In the genomic region with DNA sequence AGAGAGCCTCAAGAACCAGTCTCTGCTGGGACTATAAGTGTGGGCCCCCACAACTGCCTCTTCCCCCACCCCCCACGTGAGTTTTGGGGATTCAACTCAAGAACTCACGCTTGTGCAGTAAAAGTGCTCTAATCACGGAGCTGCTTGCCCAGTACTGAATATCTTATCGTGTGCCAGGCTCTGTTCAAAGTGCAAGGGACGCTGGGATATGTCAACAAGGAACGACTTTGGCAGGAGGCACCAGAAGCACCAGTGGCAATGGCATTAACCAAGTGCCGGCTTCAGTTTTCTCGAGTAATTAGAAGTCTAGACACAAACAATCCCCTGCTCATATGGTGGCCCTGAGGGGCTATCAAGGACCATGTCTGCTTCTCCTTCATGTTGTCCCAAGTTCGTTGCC, we compare ENCODE assay signal across 14 mouse cellular contexts.
A peak's percentile ranks its signal among the peaks of the same experiment; 100 is the strongest.
DNase-seq lines count a peak whose midpoint lies in the region; ATAC-seq lines count a peak whose summit lies in the region.
"Had no signal": no experiment of that assay in that cellular context is flagged by ENCODE, and none has a peak within 500 bp of the region (broad histone marks: within the 10 kb centered on the region; RNA-seq: fewer than 3 reads in every experiment).

No protein-coding gene starts in this region.

- 42% methylated on average over 9 of the region's 9 CpGs for WGBS in heart, embryonic 11.5 days (ENCODE audit: insufficient replicate concordance)
- 56% methylated on average over 9 of the region's 9 CpGs for WGBS in stomach, embryonic 15.5 days

- DNase-seq in heart, adult 8-10 months (ENCODE audit: low spot score): peak; percentile 17
- DNase-seq in heart, postnatal 4 days: peak; percentile 20
- DNase-seq in kidney, postnatal 36 days: peak; percentile 49 to 61
- DNase-seq in adrenal gland, adult (ENCODE audit: inconsistent age in 2 of 2, low spot score in 1 of 2): no peak
- DNase-seq in left cerebral cortex, adult 8-10 months (ENCODE audit: low spot score in 2 of 2): no peak
- DNase-seq in urinary bladder, postnatal 14 days (ENCODE audit: low spot score): no peak
- DNase-seq: adrenal gland, adult 8-10 months; cerebellum, adult 11 months; liver had no signal

- no peak overlapping the region for H3K4me2 ChIP-seq in heart, embryonic 11.5 days
- H3K4me2 ChIP-seq in stomach, embryonic 15.5 days: peak overlapping the region; percentile 3; the same call in 1 of the 2 replicates
- H3K4me2 ChIP-seq: embryonic facial prominence, embryonic 13.5 days; hindbrain, embryonic 13.5 days; midbrain, embryonic 15.5 days had no signal

- H3K9ac ChIP-seq in heart, embryonic 11.5 days (ENCODE audit: low read depth, low read length): no peak overlapping the region
- H3K9ac ChIP-seq in stomach, embryonic 15.5 days: no peak overlapping the region
- H3K9ac ChIP-seq: embryonic facial prominence, embryonic 13.5 days; hindbrain, embryonic 13.5 days; midbrain, embryonic 15.5 days had no signal

- no peaks in the 10 kb centered on the region for H3K9me3 ChIP-seq in heart, embryonic 11.5 days (replicated peaks; ENCODE audit: control insufficient read depth, low read length)
- H3K9me3 ChIP-seq in stomach, embryonic 15.5 days: no peaks in the 10 kb centered on the region
- H3K9me3 ChIP-seq: embryonic facial prominence, embryonic 13.5 days; hindbrain, embryonic 13.5 days; midbrain, embryonic 15.5 days had no signal

- H3K4me3 ChIP-seq in heart, embryonic 11.5 days (ENCODE audit: low read depth, low read length): no peak overlapping the region
- H3K4me3 ChIP-seq in stomach, embryonic 15.5 days (replicated peaks): no peak overlapping the region
- H3K4me3 ChIP-seq: embryonic facial prominence, embryonic 13.5 days; hindbrain, embryonic 13.5 days; midbrain, embryonic 15.5 days had no signal

- no peaks in the 10 kb centered on the region for H3K27me3 ChIP-seq in heart, embryonic 11.5 days (ENCODE audit: control insufficient read depth, insufficient read depth, low read length)
- no peaks in the 10 kb centered on the region for H3K27me3 ChIP-seq in stomach, embryonic 15.5 days (replicated peaks)
- H3K27me3 ChIP-seq: embryonic facial prominence, embryonic 13.5 days; hindbrain, embryonic 13.5 days; midbrain, embryonic 15.5 days had no signal

- no peaks in the 10 kb centered on the region for H3K36me3 ChIP-seq in heart, embryonic 11.5 days (ENCODE audit: control insufficient read depth, insufficient read depth, low read length)
- no peaks in the 10 kb centered on the region for H3K36me3 ChIP-seq in stomach, embryonic 15.5 days
- H3K36me3 ChIP-seq: embryonic facial prominence, embryonic 13.5 days; hindbrain, embryonic 13.5 days; midbrain, embryonic 15.5 days had no signal

- peaks cover 34% of the 10 kb centered on the region for H3K4me1 ChIP-seq in heart, embryonic 11.5 days (ENCODE audit: control insufficient read depth, insufficient read depth, low read length)
- no peaks in the 10 kb centered on the region for H3K4me1 ChIP-seq in stomach, embryonic 15.5 days
- H3K4me1 ChIP-seq: hindbrain, embryonic 13.5 days; midbrain, embryonic 15.5 days had no signal

- no peak for ATAC-seq in heart, embryonic 11.5 days (replicated peaks; ENCODE audit: insufficient number of reproducible peaks, low FRiP score, low TSS enrichment)
- no peak for ATAC-seq in stomach, embryonic 15.5 days (ENCODE audit: insufficient read depth, low FRiP score, low read depth)
- ATAC-seq: midbrain, embryonic 15.5 days had no signal

- H3K27ac ChIP-seq in heart, embryonic 11.5 days (ENCODE audit: low read depth, low read length): no peak overlapping the region
- peak overlapping the region; percentile 79 for H3K27ac ChIP-seq in stomach, embryonic 15.5 days
- H3K27ac ChIP-seq: embryonic facial prominence, embryonic 13.5 days; hindbrain, embryonic 13.5 days; midbrain, embryonic 15.5 days had no signal

Comparison
In these comparisons a context has a peak if more than half of its experiments do, and no peak if none do; other contexts are left out.
1. DNase-seq: peak in heart, adult 8-10 months (single experiment), heart, postnatal 4 days (single experiment) and kidney, postnatal 36 days (2 of 2); none in adrenal gland, adult (0 of 2), left cerebral cortex, adult 8-10 months (0 of 2) and urinary bladder, postnatal 14 days (single experiment).